Mouse (Mus musculus) midbrain, postnatal 0 days (tissue): ENCODE results near the gene Cd200r3. TPM values are rescaled to one million over a fixed set of nuclear protein-coding genes. Genes with fewer than 3 reads are reported as not detected.

ENCODE experiments used
- ATAC-seq: fragments of 200-750 bp; cut with Nextera tagmentation; 2 replicates; pipeline ENCODE4 v1.8.0; 2017; ENCODE audit warnings: moderate number of reproducible peaks, mild to moderate bottlenecking, moderate TSS enrichment, moderate library complexity; ENCODE audit not compliant: low FRiP score
- DNase-seq: peaks from one replicate; pipeline ENCODE4 v3.0.0-alpha.2; 2015; ENCODE audit warnings: low spot score
- H3K27ac ChIP-seq: fragments of 300-500 bp; sonication (generic); 2 replicates; pipeline ENCODE4 v1.5.1; 2014; ENCODE audit warnings: low read depth, mild to moderate bottlenecking, low read length, mixed read lengths
- H3K27me3 ChIP-seq: fragments of 300-500 bp; sonication (generic); 2 replicates; pipeline ENCODE4 v1.6.1; 2014; ENCODE audit warnings: low read length, control low read depth, mixed read lengths; ENCODE audit not compliant: insufficient read depth
- H3K36me3 ChIP-seq: fragments of 300-500 bp; sonication (generic); 2 replicates; pipeline ENCODE4 v1.6.1; 2014; ENCODE audit warnings: low read length, control low read depth, mixed read lengths; ENCODE audit not compliant: insufficient read depth
- H3K4me1 ChIP-seq: fragments of 300-500 bp; sonication (generic); 2 replicates; pipeline ENCODE4 v1.6.1; 2014; ENCODE audit warnings: mild to moderate bottlenecking, control low read depth, antibody characterized with exemption, low read length, mixed read lengths; ENCODE audit not compliant: insufficient read depth
- H3K4me2 ChIP-seq: fragments of 300-500 bp; sonication (generic); 2 replicates; pipeline ENCODE4 v1.6.1; 2014; ENCODE audit warnings: low read depth, mild to moderate bottlenecking, low read length, mixed read lengths; ENCODE audit not compliant: poor library complexity, severe bottlenecking
- H3K4me3 ChIP-seq: fragments of 300-500 bp; sonication (generic); 2 replicates; pipeline ENCODE4 v1.5.1; 2014; ENCODE audit warnings: low read depth, mild to moderate bottlenecking, low read length, moderate library complexity
- H3K9ac ChIP-seq: fragments of 300-500 bp; sonication (generic); replicated peaks from 2 replicates; pipeline ENCODE4 v1.6.1; 2014; ENCODE audit warnings: mild to moderate bottlenecking, low read length, moderate library complexity, mixed read lengths; ENCODE audit not compliant: poor library complexity, severe bottlenecking
- H3K9me3 ChIP-seq: fragments of 300-500 bp; sonication (generic); 2 replicates; pipeline ENCODE4 v1.6.1; 2016; ENCODE audit warnings: low read length, control low read depth
- CTCF ChIP-seq: IDR thresholded peaks from 2 replicates; pipeline ENCODE4 v1.5.1; 2016; ENCODE audit warnings: antibody characterized with exemption, mild to moderate bottlenecking
- WGBS: fragments of 180-500 bp; shearing (Covaris S2); extraction: QIAGEN DNeasy Blood & Tissue Kit; methylation state at CpG from one replicate; pipeline ENCODE4 v1.1.7; 2014; 5-methylcytosine and 5-hydroxymethylcytosine counted together
- polyA plus RNA-seq: library from polyadenylated mRNA; unstranded; fragments of >200 nt; fragmentation: Nextera tagmentation; extraction: Ambion mirVana; gene quantifications from 2 replicates; pipeline ENCODE4 v1.2.1, GENCODE M21; 2015
- total RNA-seq: library from RNA; depleted of rRNA; stranded (reverse); fragments of >200 nt; gene quantifications from 2 replicates; pipeline ENCODE4 v1.2.3, GENCODE M21; 2014; rRNA removed

Cd200r3 gene
- total RNA-seq = not detected in 2 replicates
- polyA plus RNA-seq = not detected in 2 replicates

DNA sequence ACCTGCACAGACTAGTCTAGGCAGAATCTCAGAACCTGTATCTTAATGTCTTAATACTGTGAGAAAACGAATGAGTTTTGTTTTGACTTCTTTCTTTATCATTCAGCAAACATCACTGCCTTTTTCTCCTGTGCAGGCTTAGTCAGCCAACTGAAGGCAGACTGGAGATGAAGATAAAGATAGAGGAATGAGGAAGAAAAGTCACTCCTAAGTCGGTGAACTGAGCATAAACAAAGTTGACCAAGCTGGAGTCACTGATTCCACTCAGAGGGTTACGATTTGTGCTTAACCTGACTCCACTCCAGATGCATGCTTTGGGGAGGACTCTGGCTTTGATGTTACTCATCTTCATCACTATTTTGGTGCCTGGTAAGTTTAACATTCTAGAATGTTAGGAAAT lies at the start of gene Cd200r3:
Gene Cd200r3, plus strand, starts transcription at position 211 of the 400 bp plus-strand sequence.
- TF ChIP-seq CTCF = no peak
- ATAC-seq = no peak

DNA sequence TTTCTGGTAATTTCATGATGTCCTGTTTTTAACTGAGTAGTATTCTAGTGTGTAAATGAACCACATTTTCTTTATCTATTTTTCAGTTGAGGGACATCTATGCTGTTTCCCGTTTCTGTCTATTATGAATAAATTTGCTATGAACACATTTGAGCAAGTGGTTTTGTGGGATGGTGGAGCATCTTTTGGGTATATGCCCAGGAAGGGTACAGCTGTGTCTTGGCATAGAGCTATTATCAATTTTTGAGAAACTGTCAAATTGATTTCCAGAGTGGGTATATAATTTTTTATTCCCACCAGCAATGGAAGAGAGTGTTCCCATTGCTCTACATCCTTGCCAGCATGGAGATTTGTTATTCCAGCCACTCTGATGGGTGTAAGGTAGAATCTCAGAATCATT lies 11.5 kb upstream of the Cd200r3 start:
- Histone ChIP-seq H3K4me3 (no peak overlapping the region), H3K4me2 (no peak overlapping the region), H3K27ac (no peak overlapping the region), H3K4me1 (no peaks in the 10 kb centered on the region), H3K9ac (no peak overlapping the region), H3K27me3 (no peaks in the 10 kb centered on the region), H3K36me3 (no peaks in the 10 kb centered on the region), H3K9me3 (no peaks in the 10 kb centered on the region)
- 88% methylated on average over 1 of the region's 1 CpGs for WGBS
- DNase-seq (no peak), ATAC-seq (no peak)
- TF ChIP-seq CTCF = no peak

More for the DNA sequence above, at the start of gene Cd200r3:
- Histone ChIP-seq H3K4me3 (no peak within 1 kb of the TSS), H3K9ac (no peak within 1 kb of the TSS), H3K27ac (no peak within 1 kb of the TSS), H3K9me3 (no peaks in the 10 kb centered on the region), H3K4me2 (no peak within 1 kb of the TSS), H3K4me1 (no peaks in the 10 kb centered on the region), H3K27me3 (no peaks in the 10 kb centered on the region), H3K36me3 (no peaks in the 10 kb centered on the region)
- DNase-seq = no peak
- WGBS = 81% methylated on average over 3 of the region's 3 CpGs

DNA sequence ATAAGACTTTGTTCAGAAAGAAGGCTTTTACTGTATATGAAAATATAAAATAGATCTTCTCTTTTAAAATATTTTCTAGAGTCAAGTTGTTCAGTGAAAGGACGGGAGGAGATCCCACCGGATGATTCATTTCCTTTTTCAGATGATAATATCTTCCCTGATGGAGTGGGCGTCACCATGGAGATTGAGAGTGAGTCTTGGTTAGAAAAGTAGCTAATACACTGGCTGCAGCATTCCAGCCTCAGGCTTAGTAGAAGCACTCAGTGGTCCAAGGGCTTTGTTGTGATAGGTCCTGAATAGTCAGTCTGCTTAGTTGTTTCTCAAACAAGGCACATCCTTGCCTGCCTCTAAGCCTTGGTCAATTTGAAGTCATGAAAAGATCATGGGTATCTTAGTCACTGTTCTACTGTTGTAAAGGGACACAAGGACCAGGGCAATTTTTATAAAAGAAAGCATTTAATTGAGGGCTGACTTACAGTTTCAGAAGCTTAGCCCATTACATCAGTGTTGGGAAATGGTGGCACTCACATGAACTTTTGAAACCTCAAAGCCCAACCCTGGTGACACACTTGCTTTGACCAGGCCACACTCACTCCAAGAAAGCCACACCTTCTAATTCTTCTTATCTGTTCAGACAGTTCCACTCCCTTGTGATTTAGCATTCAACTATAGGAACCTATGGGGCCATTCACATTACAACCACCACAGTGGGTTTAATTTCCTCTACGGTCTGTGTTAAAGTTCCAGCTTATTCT lies 8.1 kb downstream of the Cd200r3 start:
- WGBS = 74% methylated on average over 4 of the region's 4 CpGs
- Histone ChIP-seq H3K27ac (no peak overlapping the region), H3K4me2 (no peak overlapping the region), H3K9ac (no peak overlapping the region), H3K4me3 (no peak overlapping the region), H3K4me1 (no peaks in the 10 kb centered on the region), H3K27me3 (no peaks in the 10 kb centered on the region), H3K9me3 (no peaks in the 10 kb centered on the region), H3K36me3 (no peaks in the 10 kb centered on the region)
- no peak for ATAC-seq
- DNase-seq = no peak
- TF ChIP-seq CTCF = no peak

DNA sequence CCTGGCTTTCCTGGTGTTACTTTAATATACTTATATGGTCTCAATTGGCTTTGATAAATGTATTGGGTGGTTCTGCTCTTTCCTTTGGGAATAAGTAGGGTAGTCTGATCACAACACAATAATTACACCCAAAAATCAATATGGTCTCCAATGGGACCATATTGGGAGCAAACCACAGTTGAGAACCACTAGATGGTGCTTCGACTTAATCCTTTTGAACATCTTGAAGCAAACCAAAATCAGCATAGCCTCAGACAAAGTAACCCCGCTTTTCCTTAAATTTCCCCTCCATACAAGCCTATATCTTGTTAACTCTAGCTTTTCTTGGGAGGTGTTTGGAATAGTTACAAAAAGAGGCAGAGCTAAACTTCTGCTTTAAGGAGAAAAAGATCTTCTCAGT lies 18.8 kb downstream of the Cd200r3 start:
- 80% methylated on average over 2 of the region's 2 CpGs for WGBS
- no peak for TF ChIP-seq CTCF

DNA sequence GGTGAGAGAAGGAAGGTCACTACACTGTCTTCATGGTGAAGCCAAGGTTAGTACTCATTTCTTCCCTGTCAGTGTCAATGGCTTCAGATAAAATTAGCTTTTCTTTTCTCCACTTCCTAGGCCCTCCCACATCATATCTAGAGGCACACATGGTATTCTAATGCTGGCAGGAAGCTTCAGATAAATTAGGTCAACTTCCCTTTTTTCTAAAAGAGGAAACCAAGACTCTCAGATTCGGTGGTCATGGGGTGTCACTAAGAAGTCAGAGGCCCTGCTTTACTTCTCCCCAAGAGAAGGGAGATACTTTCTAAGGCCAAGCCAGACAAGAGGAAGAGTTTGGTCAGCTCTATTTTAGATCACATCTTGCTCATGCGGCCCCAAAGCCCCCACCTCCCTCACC lies 19.3 kb downstream of the Cd200r3 start:
- no peaks in the 10 kb centered on the region for H3K36me3 ChIP-seq

More for the DNA sequence above, 18.8 kb downstream of the Cd200r3 start:
- Histone ChIP-seq H3K27me3 (no peaks in the 10 kb centered on the region), H3K27ac (no peak overlapping the region), H3K9me3 (no peaks in the 10 kb centered on the region), H3K4me2 (no peak overlapping the region), H3K4me1 (no peaks in the 10 kb centered on the region), H3K4me3 (no peak overlapping the region), H3K36me3 (no peaks in the 10 kb centered on the region), H3K9ac (no peak overlapping the region)
- ATAC-seq (no peak), DNase-seq (no peak)

DNA sequence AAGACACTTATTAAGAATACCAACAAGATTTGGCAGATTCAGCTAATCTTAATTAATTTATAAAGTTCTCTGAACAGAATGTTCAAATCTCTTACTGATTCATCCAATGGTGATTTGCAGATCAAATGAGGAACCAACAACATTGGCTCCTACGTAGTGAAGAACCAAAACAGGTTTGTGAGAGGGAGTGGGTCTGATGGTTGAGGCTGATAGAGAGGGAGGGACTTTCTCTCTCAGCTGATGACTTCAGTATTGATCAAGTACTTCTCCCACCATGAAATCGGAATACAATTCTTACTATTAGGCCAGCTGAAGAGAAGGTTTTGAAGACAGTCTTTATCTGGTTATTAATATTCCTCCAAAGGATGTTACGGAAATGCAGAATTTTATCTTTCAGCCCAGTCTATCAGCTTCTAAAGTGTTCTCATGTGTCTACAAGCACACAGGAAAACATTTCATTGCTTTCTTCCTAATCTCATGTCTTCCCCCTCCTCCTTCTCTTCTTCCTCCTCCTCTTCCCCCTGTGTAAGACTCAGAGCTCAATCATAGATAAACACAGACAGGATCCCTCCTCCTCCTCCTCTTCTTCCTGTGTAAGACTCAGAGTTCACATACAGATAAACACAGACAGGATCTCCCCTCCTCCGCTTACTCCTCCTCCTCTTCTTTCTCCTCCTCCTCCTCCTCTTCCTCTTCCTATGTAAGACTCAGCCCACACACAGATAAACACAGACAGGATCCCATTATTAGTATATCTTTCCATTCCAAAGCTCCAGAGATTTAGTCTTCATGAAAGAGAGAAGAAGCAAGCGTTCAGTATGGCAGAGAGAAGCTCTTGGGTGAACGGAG lies 21.3 kb downstream of the Cd200r3 start:
- H3K36me3 ChIP-seq = no peaks in the 10 kb centered on the region
- no peaks in the 10 kb centered on the region for H3K27me3 ChIP-seq
- no peak for ATAC-seq
- H3K9me3 ChIP-seq = no peaks in the 10 kb centered on the region
- no peak overlapping the region for H3K4me2 ChIP-seq
- no peak overlapping the region for H3K4me3 ChIP-seq
- no peaks in the 10 kb centered on the region for H3K4me1 ChIP-seq
- no peak for DNase-seq
- H3K27ac ChIP-seq = no peak overlapping the region
- WGBS = 91% methylated on average over 6 of the region's 6 CpGs
- TF ChIP-seq CTCF = no peak
- H3K9ac ChIP-seq = no peak overlapping the region

More for the DNA sequence above, 19.3 kb downstream of the Cd200r3 start:
- Histone ChIP-seq H3K27me3 (no peaks in the 10 kb centered on the region), H3K4me1 (no peaks in the 10 kb centered on the region), H3K9ac (no peak overlapping the region), H3K27ac (no peak overlapping the region), H3K9me3 (no peaks in the 10 kb centered on the region), H3K4me2 (no peak overlapping the region), H3K4me3 (no peak overlapping the region)
- WGBS = 81% methylated on average over 2 of the region's 2 CpGs
- TF ChIP-seq CTCF = no peak
- DNase-seq = peak; percentile 1
- ATAC-seq = no peak
